Mouse (Mus musculus) liver, embryonic 16.5 days (tissue): Measurements from ENCODE around the gene Fgl2. TPM values are rescaled to one million over a fixed set of nuclear protein-coding genes. Genes with fewer than 3 reads are reported as not detected.

ENCODE experiments used
- ATAC-seq: fragments of 200-750 bp; cut with Nextera tagmentation; 2 replicates; pipeline ENCODE4 v1.8.0; 2017; ENCODE audit warnings: low read depth, mild to moderate bottlenecking, moderate number of reproducible peaks, moderate library complexity
- H3K27ac ChIP-seq: fragments of 300-500 bp; sonication (generic); 2 replicates; pipeline ENCODE4 v1.5.1; 2014; ENCODE audit warnings: mild to moderate bottlenecking, low read length
- H3K27me3 ChIP-seq: fragments of 300-500 bp; sonication (generic); 2 replicates; pipeline ENCODE4 v1.6.1; 2014; ENCODE audit warnings: low read depth, low read length, mixed read lengths; ENCODE audit not compliant: control insufficient read depth, insufficient read depth
- H3K36me3 ChIP-seq: fragments of 300-500 bp; sonication (generic); 2 replicates; pipeline ENCODE4 v1.6.1; 2014; ENCODE audit warnings: mild to moderate bottlenecking; ENCODE audit not compliant: control insufficient read depth, insufficient read depth
- H3K4me1 ChIP-seq: fragments of 300-500 bp; sonication (generic); 2 replicates; pipeline ENCODE4 v1.6.1; 2014; ENCODE audit warnings: low read depth, low read length, mixed read lengths; ENCODE audit not compliant: control insufficient read depth
- H3K4me2 ChIP-seq: fragments of 300-500 bp; sonication (generic); 2 replicates; pipeline ENCODE4 v1.6.1; 2014; ENCODE audit warnings: low read depth, low read length, mixed read lengths
- H3K4me3 ChIP-seq: fragments of 300-500 bp; sonication (generic); 2 replicates; pipeline ENCODE4 v1.5.1; 2014; ENCODE audit warnings: low read depth, mild to moderate bottlenecking, low read length
- H3K9ac ChIP-seq: fragments of 300-500 bp; sonication (generic); 2 replicates; pipeline ENCODE4 v1.6.1; 2014; ENCODE audit warnings: low read depth, low read length
- H3K9me3 ChIP-seq: fragments of 300-500 bp; sonication (generic); replicated peaks from 2 replicates; pipeline ENCODE4 v1.6.1; 2016; ENCODE audit warnings: low read length; ENCODE audit not compliant: control insufficient read depth
- WGBS: fragments of 180-500 bp; shearing (Covaris S2); extraction: QIAGEN DNeasy Blood & Tissue Kit; methylation state at CpG from one replicate; pipeline ENCODE4 v1.1.7; 2014; ENCODE audit not compliant: insufficient replicate concordance; 5-methylcytosine and 5-hydroxymethylcytosine counted together
- polyA plus RNA-seq: library from polyadenylated mRNA; unstranded; fragments of >200 nt; fragmentation: Nextera tagmentation; extraction: Ambion mirVana; gene quantifications from 2 replicates; pipeline ENCODE4 v1.2.1, GENCODE M21; 2015

Fgl2 gene
- polyA plus RNA-seq, 1 experiment from 2014 or later: 2.7 TPM

DNA sequence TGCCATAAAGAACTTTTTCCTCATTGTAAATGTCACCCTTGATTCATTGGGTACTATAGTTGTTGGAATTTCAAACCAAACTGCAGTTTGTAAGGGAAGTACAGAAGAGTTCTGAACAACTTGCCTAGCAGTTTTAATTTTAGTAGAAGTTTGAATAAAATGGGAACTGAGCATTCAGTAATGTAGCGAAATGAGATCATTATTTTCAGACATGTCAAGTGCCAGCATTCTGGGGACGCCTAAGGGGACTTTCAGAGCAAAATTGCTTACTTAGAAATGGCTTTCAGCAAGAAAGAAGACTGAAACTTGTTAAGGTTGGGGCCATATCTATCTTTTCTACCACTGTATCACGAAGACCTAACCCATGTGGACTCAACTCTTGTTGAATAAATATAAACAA lies 13.8 kb upstream of the Fgl2 start:
- ATAC-seq: no peak
- Histone ChIP-seq H3K4me2 (no peak overlapping the region), H3K4me1 (no peaks in the 10 kb centered on the region), H3K4me3 (no peak overlapping the region), H3K9ac (no peak overlapping the region), H3K27me3 (no peaks in the 10 kb centered on the region), H3K36me3 (no peaks in the 10 kb centered on the region), H3K9me3 (no peaks in the 10 kb centered on the region), H3K27ac (no peak overlapping the region)
- 58% methylated on average over 3 of the region's 3 CpGs for WGBS

DNA sequence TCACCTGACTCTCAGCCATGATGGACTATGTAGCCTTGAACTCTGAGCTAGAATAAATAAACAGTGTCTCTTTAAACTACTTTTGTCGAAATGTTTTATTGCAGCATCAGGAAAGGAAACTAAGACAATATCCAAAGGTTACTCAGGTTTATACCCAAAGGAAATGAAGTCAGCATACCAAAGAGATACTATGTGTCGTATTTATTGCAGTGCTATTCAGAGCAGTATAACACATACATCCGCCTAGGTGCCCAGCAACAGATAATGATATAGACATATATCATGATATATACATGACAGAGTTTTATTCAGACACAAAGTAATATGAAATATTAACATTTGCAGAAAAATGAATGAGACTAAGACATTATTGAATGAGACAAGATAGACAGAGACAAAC lies 9.1 kb upstream of the Fgl2 start:
- H3K4me1 ChIP-seq: no peaks in the 10 kb centered on the region
- H3K9ac ChIP-seq: no peak overlapping the region
- no peak overlapping the region for H3K27ac ChIP-seq
- H3K9me3 ChIP-seq: no peaks in the 10 kb centered on the region
- H3K36me3 ChIP-seq: no peaks in the 10 kb centered on the region
- no peak overlapping the region for H3K4me3 ChIP-seq
- no peaks in the 10 kb centered on the region for H3K27me3 ChIP-seq
- ATAC-seq: no peak
- no peak overlapping the region for H3K4me2 ChIP-seq
- whole genome bisulfite sequencing: 57% methylated on average over 3 of the region's 3 CpGs

DNA sequence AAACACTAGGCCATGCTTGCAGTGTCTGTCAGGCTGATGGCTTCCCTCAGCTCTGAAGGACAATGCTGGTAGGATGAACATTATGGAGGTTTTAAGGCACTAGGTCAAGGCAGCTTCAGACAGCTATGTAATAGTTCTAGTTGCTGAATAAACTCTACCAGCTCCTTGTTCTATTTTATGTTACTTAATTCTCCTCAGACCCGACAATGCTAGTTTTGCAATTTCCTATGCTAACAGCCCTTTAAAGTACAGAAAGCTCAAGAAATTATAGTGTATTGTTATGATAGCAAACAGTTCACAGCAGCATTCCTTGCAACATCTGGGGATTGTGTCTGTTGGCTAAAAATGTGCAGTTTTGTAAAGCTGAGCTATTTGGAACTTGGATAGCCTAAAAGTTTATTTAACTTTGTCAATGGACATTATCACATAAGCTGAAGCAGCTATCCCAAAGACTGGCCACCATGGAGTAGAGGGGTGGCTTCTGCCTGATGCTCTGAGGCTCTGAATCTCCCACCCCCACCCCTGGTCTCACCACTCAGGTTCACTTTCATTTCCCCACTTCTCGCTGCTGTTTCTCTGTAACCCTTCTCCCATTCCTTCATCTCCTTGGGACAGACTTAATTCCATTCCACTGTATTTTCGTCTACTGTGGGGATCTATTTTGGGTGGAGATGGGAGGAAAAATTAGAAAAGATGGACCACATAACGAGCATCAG lies 5.9 kb upstream of the Fgl2 start:
- Histone ChIP-seq H3K4me3 (no peak overlapping the region), H3K4me1 (no peaks in the 10 kb centered on the region), H3K36me3 (no peaks in the 10 kb centered on the region), H3K4me2 (no peak overlapping the region), H3K9me3 (no peaks in the 10 kb centered on the region), H3K9ac (no peak overlapping the region), H3K27me3 (no peaks in the 10 kb centered on the region), H3K27ac (no peak overlapping the region)
- WGBS: 47% methylated on average over 4 of the region's 4 CpGs
- ATAC-seq: no peak

DNA sequence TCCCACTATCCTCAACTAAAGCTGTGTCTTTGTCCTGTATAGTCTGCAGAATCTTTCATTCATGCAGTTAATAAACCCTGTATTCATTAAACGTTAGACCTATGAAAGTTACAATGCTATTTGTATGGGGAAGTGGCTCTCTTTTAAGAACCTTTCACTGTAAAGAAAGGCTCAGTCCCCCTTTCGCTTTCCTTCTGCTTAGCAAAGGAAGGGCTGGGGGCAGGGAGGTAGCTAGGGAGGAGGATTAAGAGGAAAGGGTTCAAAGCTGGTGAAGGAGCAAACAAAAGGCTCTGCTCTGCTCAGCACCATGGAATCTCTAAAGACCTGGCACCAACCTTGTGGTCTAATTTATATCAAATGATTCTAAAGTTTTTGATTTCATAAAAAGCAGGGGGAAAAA lies 4.9 kb upstream of the Fgl2 start:
- no peak overlapping the region for H3K27ac ChIP-seq
- peaks cover under 1% of the 10 kb centered on the region; the same call in 1 of the 2 replicates for H3K27me3 ChIP-seq
- no peak overlapping the region for H3K9ac ChIP-seq
- no peak for ATAC-seq
- H3K4me2 ChIP-seq: no peak overlapping the region
- no peaks in the 10 kb centered on the region for H3K9me3 ChIP-seq
- no peaks in the 10 kb centered on the region; the same call in 1 of the 2 replicates for H3K4me1 ChIP-seq
- no peaks in the 10 kb centered on the region for H3K36me3 ChIP-seq
- H3K4me3 ChIP-seq: no peak overlapping the region
- 19% methylated on average over 2 of the region's 2 CpGs for WGBS

DNA sequence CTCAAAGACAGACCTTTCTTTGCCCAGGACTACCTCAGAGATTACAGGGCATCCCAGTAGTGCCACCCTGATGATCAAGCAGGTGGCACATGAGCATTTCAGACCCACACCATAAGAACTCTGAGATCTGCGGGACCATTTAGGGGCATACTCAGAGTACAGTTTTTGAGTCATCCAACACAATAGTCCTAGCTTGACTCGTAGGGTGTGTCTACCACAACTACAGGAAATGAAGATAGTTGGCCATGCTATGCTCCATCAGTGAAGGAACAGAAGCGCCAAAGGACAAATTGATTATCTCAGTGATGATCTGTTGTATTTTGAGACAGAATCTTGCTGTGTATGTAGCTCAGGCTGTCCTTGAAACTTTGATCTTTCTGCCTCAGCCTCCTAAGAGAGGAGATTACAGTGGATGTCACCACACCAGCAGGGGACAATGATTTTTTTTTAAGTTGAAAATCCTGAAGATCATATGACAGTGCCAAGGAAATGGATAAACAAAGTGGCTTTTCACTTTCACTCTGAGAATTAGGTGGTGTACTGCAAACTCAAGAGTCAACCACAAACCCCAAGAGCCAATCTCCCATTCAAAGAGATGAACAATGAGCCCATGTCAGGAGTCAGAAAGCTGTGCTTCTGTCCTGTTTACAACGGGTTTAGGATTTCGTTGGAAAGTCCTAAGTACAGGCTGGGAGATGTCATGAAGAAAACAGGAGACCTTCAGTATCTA lies 2.1 kb upstream of the Fgl2 start:
- H3K27ac ChIP-seq: no peak overlapping the region
- H3K9me3 ChIP-seq: no peaks in the 10 kb centered on the region
- H3K36me3 ChIP-seq: no peaks in the 10 kb centered on the region
- H3K27me3 ChIP-seq: peaks cover 6% of the 10 kb centered on the region
- H3K9ac ChIP-seq: no peak overlapping the region
- ATAC-seq: no peak
- 61% methylated on average over 5 of the region's 5 CpGs for WGBS
- no peak overlapping the region for H3K4me3 ChIP-seq
- H3K4me1 ChIP-seq: no peaks in the 10 kb centered on the region; the same call in 1 of the 2 replicates
- H3K4me2 ChIP-seq: no peak overlapping the region

DNA sequence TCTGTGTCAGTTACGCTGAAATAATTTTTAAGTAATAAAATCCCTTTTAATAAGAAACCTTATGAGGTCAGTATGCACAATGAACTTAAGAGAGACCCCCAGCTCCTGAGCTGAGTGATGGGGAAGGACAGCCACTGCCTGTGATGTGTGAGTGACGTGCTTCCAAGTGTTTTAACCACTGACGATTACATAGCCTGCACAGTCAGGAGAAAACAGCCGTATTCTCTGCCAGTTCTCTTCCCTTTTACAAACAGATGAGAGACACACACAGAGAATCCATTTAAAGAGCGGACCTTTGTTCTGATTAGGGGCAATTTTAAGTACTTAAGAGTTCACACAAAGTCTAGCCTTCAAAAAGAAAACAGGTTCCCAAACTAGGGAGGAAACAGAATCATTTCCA lies 522 bp upstream of the Fgl2 start:
- WGBS: 38% methylated on average over 5 of the region's 5 CpGs
- H3K27me3 ChIP-seq: peaks cover 6% of the 10 kb centered on the region
- H3K4me2 ChIP-seq: peak overlapping the region; percentile 53; the same call in 1 of the 2 replicates
- H3K36me3 ChIP-seq: no peaks in the 10 kb centered on the region
- H3K4me1 ChIP-seq: no peaks in the 10 kb centered on the region; the same call in 1 of the 2 replicates
- H3K27ac ChIP-seq: no peak overlapping the region
- no peak overlapping the region for H3K9ac ChIP-seq
- H3K9me3 ChIP-seq: no peaks in the 10 kb centered on the region
- no peak overlapping the region for H3K4me3 ChIP-seq
- ATAC-seq: no peak

DNA sequence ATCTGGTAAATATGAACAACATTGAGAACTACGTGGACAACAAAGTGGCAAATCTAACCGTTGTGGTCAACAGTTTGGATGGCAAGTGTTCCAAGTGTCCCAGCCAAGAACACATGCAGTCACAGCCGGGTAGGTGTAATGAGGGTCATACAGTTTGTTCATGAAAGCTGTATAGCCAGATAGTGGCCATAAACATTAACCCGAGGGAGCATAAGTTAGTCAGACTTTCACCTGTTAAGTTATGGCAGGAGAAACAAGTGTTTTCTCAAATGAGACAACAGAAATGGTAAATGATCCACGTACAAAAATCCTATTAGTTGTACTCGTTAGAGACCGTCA lies 707 bp downstream of the Fgl2 start:
- Histone ChIP-seq H3K36me3 (no peaks in the 10 kb centered on the region), H3K4me3 (peak overlapping the region; percentile 53), H3K9ac (no peak overlapping the region), H3K4me2 (peak overlapping the region; percentile 53; the same call in 1 of the 2 replicates), H3K9me3 (no peaks in the 10 kb centered on the region), H3K27me3 (peaks cover 6% of the 10 kb centered on the region), H3K27ac (no peak overlapping the region), H3K4me1 (no peaks in the 10 kb centered on the region; the same call in 1 of the 2 replicates)
- no peak for ATAC-seq
- 42% methylated on average over 7 of the region's 7 CpGs for WGBS

DNA sequence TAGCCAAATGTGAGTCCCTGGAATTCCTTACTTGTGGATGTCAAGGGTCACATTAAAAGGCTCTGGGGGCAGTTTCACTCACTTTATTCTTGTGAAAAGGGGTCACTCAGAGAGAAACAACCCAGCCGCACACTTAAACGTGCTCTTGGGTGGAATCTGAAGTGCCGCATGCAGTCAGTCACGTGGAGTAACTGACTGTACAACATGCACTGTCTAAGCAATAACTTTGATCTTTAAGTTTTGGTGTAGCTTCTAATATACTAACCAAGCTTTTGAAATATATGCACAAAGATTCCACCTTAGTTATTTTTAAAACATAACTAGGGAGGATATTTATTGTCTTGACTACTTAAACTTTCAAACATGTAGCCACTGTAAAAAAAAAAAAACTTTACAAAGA lies 4.5 kb downstream of the Fgl2 start:
- H3K9ac ChIP-seq: no peak overlapping the region
- H3K4me2 ChIP-seq: no peak overlapping the region
- H3K9me3 ChIP-seq: no peaks in the 10 kb centered on the region
- ATAC-seq: no peak
- WGBS: 77% methylated on average over 4 of the region's 4 CpGs
- no peaks in the 10 kb centered on the region; the same call in 1 of the 2 replicates for H3K4me1 ChIP-seq
- no peak overlapping the region for H3K4me3 ChIP-seq
- H3K27me3 ChIP-seq: peaks cover 6% of the 10 kb centered on the region
- no peak overlapping the region for H3K27ac ChIP-seq
- H3K36me3 ChIP-seq: no peaks in the 10 kb centered on the region

DNA sequence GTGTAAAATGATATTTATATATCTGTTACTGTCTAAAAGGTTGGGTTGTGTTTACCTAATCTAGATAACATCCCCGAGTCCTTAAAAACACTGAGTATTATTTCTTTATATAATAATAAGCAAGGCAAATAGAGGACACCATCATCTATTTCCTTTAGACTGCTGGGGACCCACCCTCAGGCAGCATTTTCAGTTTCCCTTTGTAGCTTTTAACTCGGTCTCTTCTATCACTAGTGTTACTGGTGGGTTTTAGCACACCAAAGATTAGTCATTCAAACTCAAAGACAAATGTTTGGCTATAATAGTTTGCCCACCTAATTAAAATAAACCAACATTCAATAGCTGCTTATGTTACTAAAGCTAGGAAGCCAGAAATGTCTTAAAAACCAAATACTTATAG lies 6.0 kb downstream of the Fgl2 start:
- H3K9me3 ChIP-seq: no peaks in the 10 kb centered on the region
- H3K27me3 ChIP-seq: no peaks in the 10 kb centered on the region; the same call in 1 of the 2 replicates
- no peaks in the 10 kb centered on the region for H3K4me1 ChIP-seq
- H3K4me3 ChIP-seq: no peak overlapping the region
- no peak overlapping the region for H3K4me2 ChIP-seq
- H3K9ac ChIP-seq: no peak overlapping the region
- no peak for ATAC-seq
- H3K36me3 ChIP-seq: no peaks in the 10 kb centered on the region
- H3K27ac ChIP-seq: no peak overlapping the region
- 44% methylated on average over 2 of the region's 2 CpGs for WGBS
